Mouse (Mus musculus) embryonic fibroblast, embryonic 13.5 days (primary cell): ENCODE results near the gene Pde7b. TPM values are rescaled to one million over a fixed set of nuclear protein-coding genes. Genes with fewer than 3 reads are reported as not detected.

Experiments
- H3K27ac ChIP-seq: 2 replicates; pipeline ENCODE4 v1.5.1; 2012; ENCODE audit warnings: low read length, control low read depth, inconsistent platforms; ENCODE audit not compliant: insufficient read depth
- H3K4me1 ChIP-seq: 2 replicates; pipeline ENCODE4 v1.6.1; 2011; ENCODE audit warnings: low read length; ENCODE audit not compliant: control insufficient read depth, insufficient read depth
- H3K4me3 ChIP-seq: 2 replicates; pipeline ENCODE4 v1.5.1; 2011; ENCODE audit warnings: mild to moderate bottlenecking, control low read depth, low read length; ENCODE audit not compliant: insufficient read depth
- CTCF ChIP-seq: IDR thresholded peaks from 2 replicates; pipeline ENCODE4 v1.5.1; 2011; ENCODE audit warnings: mild to moderate bottlenecking, control low read depth, low read length, moderate library complexity, borderline replicate concordance; ENCODE audit not compliant: insufficient read depth
- POLR2A ChIP-seq: IDR thresholded peaks from 2 replicates; pipeline ENCODE4 v1.6.1; 2011; ENCODE audit warnings: low read depth, mild to moderate bottlenecking, control low read depth, low read length, moderate library complexity
- polyA plus RNA-seq: library from polyadenylated mRNA; stranded (reverse); fragments of >200 nt; gene quantifications from 2 replicates; pipeline ENCODE4 v1.2.4, GENCODE M21; 2011; ENCODE audit warnings: low read depth; ENCODE audit not compliant: missing spikeins, insufficient read length

Gene Pde7b
- polyA plus RNA-seq, 1 experiment = 9.0 TPM

DNA sequence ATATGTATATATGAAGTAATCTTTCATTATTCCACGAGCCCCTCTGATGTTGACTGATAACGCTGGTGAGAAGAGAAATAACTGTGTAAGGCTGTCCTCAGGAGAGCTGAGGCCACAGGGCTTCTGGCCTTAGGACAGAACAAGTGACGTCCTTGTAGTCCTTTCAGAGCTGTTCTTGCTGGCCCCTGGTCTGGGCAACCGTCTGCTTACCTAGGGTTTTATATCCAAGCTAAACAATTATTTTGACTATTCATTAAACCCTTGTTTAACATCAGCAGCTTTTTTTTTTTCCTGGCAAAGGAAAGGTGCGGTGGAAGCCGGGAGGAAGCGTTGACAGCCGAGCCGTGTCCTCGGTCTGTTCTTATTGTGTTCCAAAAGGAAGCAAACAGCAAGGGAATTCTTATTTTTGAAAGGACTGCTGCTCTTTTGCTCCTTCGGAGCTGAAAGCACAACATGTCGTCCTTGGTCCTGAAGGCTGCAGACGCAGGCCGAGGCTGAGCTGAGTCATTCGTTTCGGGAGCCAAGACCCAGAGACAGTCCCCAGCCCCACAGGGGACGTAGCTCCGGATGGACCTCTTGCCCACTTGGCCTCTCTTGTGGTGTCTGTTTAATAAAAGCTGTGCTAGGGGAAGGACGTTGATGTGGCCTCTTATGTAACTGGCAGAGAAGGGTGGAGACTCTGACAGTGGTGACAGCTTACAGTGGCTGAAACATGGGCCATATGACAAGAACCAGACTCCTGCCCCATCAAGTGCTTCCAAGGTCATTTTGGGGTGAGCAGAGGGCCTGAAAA lies 238.2 kb downstream of the Pde7b start:
- H3K27ac ChIP-seq = no peak overlapping the region
- H3K4me1 ChIP-seq = no peaks in the 10 kb centered on the region
- H3K4me3 ChIP-seq = no peak overlapping the region
- TF ChIP-seq POLR2A (no peak), CTCF (no peak)

DNA sequence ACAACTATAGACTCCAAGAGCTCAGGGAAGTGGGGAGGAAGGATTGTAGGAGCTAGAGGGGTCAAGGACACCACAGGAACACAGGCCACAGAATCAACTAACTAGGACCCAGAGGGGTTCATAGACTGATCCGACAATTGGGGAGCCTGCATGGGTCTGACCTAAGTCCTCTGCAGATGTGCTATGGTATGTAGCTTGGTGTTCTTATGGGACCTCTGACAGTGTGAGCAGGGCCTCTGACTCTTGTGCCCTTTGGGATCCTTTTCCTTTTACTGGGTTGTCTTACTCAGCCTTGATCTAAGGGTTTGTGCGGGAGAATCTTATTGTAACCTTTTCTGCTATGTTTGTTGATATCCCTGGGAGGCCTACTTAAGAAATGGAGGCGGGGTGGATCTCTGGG lies 239.1 kb downstream of the Pde7b start:
- no peak overlapping the region for H3K27ac ChIP-seq
- H3K4me1 ChIP-seq = no peaks in the 10 kb centered on the region
- TF ChIP-seq CTCF (no peak), POLR2A (no peak)

DNA sequence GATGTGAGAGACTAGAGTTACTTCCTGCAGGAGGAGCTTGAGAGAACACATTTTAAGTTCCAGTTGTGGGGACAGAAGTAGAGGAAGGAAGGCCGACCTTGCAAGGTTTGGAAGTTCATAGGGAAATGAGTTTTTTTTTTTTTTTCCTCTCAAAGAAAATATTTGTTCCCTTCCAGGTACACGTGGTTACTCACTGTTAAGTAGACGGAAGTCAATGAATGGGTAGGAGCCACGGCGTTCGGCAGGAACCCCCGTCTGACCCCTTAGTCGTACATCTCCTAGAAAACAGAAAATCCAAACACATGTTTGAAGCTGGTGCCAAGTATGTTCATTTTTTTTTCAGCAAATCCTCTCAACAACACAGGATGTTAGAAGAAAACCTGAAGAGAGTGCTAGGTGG lies 245.4 kb downstream of the Pde7b start:
- H3K4me1 ChIP-seq = no peaks in the 10 kb centered on the region
- H3K4me3 ChIP-seq = no peak overlapping the region
- H3K27ac ChIP-seq = no peak overlapping the region
- no peak for TF ChIP-seq POLR2A
- TF ChIP-seq CTCF = no peak

More for the DNA sequence above, 239.1 kb downstream of the Pde7b start:
- no peak overlapping the region for H3K4me3 ChIP-seq

DNA sequence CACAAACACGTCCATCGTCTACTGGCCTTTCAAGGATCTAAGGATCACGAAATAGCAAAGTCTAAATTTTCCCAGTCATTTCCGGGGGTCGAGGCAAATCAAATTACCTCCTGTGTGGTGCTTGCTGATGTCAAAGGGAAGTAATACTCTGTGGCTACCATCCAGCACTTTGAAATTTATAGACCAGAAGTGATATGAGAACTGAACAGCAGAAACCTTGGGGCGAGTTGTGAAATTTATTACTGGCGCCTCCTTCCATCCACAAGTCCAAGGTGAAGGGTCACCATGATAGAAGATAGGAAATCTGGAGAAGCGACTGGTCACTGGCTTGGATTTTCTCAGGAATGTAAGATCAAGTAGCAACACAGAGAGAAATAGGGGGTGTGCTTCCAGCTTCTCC lies 246.4 kb downstream of the Pde7b start:
- no peaks in the 10 kb centered on the region for H3K4me1 ChIP-seq
- H3K27ac ChIP-seq = no peak overlapping the region
- TF ChIP-seq POLR2A (no peak), CTCF (no peak)
- no peak overlapping the region for H3K4me3 ChIP-seq

DNA sequence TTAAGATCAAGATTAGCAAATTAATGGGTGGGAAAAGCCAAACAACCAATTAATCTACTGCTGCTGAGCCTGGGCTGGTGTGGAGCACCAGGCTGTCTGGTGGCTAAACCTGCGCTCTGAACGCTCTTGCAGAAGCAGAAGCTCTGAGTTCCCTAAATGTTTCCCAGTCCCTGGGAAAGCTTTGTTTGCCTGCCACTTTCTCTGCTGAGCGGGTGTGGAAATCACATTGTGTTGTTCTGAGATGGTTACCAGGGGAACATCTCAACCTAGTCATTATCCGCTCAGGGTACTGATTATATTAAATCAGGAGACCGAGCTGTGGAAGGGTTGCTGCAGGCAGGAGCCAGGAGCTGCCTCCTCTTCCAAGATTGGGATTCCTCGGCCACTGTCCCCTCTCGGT lies 250.0 kb downstream of the Pde7b start:
- no peak for TF ChIP-seq CTCF
- no peak for TF ChIP-seq POLR2A
- Histone ChIP-seq H3K4me1 (0 out of 2 replicates have a peak, but pooled peaks cover 2% of the 10 kb centered on the region), H3K27ac (no peak overlapping the region), H3K4me3 (no peak overlapping the region)

DNA sequence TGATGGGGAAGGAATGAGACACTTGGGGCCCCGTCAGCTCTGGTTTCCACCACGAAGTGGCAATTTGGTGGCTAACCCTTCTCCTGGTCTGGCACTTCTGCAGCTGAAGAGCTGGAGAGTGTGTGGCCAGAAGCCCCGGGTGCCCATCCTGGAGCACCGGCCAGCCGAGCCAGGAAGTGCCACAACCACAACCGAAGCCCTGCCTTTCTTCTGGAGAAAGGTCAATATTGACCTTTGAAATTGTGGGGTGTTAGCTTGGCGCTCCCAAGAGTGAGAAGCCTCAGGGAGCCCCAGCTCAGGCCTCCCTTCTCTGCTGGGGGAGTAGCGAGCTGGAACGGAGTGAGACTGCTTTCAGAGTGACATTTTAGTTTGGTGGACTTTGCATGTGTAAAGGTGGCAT lies 250.8 kb downstream of the Pde7b start:
- 0 out of 2 replicates have a peak, but pooled peaks cover 2% of the 10 kb centered on the region for H3K4me1 ChIP-seq
- no peak for TF ChIP-seq POLR2A
- no peak for TF ChIP-seq CTCF
- H3K4me3 ChIP-seq = no peak overlapping the region
- no peak overlapping the region for H3K27ac ChIP-seq

DNA sequence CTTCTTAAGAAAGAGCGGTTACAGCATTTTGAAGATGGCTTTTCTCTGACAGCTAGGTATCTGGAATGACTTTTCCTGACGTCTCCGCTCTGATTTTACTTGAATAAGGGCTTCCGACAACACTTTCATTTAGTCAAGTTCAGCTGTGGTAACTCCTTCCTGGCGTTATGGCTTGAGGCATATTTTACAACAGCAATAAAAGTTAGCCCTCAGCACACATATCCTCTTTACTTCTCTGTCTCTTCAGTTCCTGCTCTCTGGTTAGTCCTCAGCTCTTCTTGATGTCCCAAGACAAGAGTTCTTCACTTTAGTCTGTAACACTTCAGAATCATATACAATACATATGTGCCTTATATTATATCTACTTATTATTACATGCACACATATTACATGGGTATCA lies 251.4 kb downstream of the Pde7b start:
- Histone ChIP-seq H3K4me3 (no peak overlapping the region), H3K27ac (no peak overlapping the region), H3K4me1 (0 out of 2 replicates have a peak, but pooled peaks cover 2% of the 10 kb centered on the region)
- TF ChIP-seq POLR2A (no peak), CTCF (no peak)

DNA sequence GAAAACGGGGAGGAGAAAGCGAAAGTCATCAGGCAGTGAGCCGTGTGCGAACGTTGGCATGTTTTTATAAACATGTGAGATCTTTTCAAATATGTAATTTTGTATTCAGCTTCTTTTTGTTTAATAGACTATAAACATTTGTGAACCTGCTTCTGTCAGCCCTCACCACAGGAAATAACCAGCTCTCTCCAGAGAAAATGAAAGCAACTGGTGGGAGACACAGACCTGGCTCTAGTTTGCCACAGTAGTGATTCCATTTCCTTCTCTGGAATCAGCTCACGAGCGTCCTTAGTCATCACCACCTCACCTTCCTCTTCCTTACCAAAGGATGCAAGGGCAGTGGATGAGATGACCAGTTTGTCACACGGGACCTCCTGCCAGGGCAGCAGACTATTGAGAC lies 252.9 kb downstream of the Pde7b start:
- no peak for TF ChIP-seq POLR2A
- no peak for TF ChIP-seq CTCF
- Histone ChIP-seq H3K27ac (no peak overlapping the region), H3K4me3 (no peak overlapping the region), H3K4me1 (0 out of 2 replicates have a peak, but pooled peaks cover 2% of the 10 kb centered on the region)

DNA sequence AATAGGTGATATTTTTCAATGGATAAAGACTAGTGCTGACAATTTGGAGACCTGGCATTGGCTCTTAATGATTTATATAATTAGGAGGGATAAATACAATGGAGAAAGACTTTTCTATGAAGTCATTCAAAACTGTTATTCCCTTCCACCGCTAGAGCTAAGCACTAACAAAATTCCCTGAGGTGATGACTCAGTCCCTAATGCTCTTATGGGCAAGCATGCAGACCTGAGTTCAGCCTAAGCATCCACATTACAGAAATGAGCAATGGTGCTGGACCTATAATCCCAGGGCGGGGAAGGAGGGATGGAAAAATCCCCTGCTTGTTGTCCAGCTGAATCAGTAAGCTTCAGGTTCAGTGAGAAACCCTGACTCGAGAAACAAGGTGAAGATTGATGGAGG lies 260.2 kb downstream of the Pde7b start:
- no peak overlapping the region for H3K4me3 ChIP-seq
- no peaks in the 10 kb centered on the region; the same call in 1 of the 2 replicates for H3K4me1 ChIP-seq
- TF ChIP-seq POLR2A (no peak), CTCF (no peak)

DNA sequence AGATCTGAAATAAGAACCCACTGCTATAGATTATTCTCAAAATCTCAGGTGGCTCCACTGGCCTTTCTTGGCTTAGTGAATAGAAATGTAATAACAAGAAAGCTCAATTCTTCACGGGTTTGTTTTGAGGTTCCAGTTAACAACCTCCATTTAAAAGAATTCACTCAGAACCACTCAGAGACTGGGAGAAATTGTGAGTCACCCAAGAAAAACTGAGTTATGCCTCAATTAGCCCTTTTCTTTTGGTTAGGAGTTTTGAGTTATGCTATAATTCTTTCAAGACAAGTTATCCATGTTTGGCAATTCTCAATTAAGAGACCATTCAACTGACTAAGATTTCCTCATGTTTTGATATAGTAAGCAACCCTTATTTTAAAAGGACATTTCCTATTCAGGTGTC lies 260.9 kb downstream of the Pde7b start:
- no peaks in the 10 kb centered on the region; the same call in 1 of the 2 replicates for H3K4me1 ChIP-seq
- peak overlapping the region; percentile 98; the same call in 1 of the 2 replicates for H3K27ac ChIP-seq
- no peak overlapping the region for H3K4me3 ChIP-seq
- TF ChIP-seq POLR2A (no peak), CTCF (no peak)

More for the DNA sequence above, 260.2 kb downstream of the Pde7b start:
- H3K27ac ChIP-seq = peak overlapping the region; percentile 98

DNA sequence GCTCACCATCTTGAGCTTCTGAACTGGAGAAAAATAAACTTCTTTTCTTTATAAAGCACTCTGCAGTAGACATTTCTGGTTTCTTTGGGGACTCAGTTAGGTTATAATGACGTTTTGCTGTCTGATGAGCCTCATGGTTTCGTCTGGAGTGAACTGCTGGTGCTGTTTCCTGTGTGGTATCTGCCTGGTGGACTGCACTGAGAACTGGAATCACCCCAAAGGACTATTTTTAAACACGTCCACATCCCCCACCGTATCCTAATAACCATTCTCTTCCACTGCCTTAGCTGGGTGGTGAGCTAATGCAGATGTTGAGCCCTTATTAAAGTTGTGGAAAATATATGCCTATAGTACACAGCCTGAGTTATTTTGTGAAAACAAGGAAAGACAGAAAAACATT lies 262.3 kb downstream of the Pde7b start:
- Histone ChIP-seq H3K27ac (no peak overlapping the region), H3K4me3 (no peak overlapping the region), H3K4me1 (no peaks in the 10 kb centered on the region; the same call in 1 of the 2 replicates)
- TF ChIP-seq POLR2A = no peak
- TF ChIP-seq CTCF = no peak
